Mouse (Mus musculus) embryonic fibroblast, embryonic 13.5 days (primary cell): ENCODE data around the gene Synm. TPM values are rescaled to one million over a fixed set of nuclear protein-coding genes. Genes with fewer than 3 reads are reported as not detected.

Source experiments
- H3K27ac ChIP-seq: 2 replicates; pipeline ENCODE4 v1.5.1; 2012; ENCODE audit warnings: low read length, control low read depth, inconsistent platforms; ENCODE audit not compliant: insufficient read depth
- H3K4me1 ChIP-seq: 2 replicates; pipeline ENCODE4 v1.6.1; 2011; ENCODE audit warnings: low read length; ENCODE audit not compliant: control insufficient read depth, insufficient read depth
- H3K4me3 ChIP-seq: 2 replicates; pipeline ENCODE4 v1.5.1; 2011; ENCODE audit warnings: mild to moderate bottlenecking, control low read depth, low read length; ENCODE audit not compliant: insufficient read depth
- CTCF ChIP-seq: IDR thresholded peaks from 2 replicates; pipeline ENCODE4 v1.5.1; 2011; ENCODE audit warnings: mild to moderate bottlenecking, control low read depth, low read length, moderate library complexity, borderline replicate concordance; ENCODE audit not compliant: insufficient read depth
- POLR2A ChIP-seq: IDR thresholded peaks from 2 replicates; pipeline ENCODE4 v1.6.1; 2011; ENCODE audit warnings: low read depth, mild to moderate bottlenecking, control low read depth, low read length, moderate library complexity
- polyA plus RNA-seq: library from polyadenylated mRNA; stranded (reverse); fragments of >200 nt; gene quantifications from 2 replicates; pipeline ENCODE4 v1.2.4, GENCODE M21; 2011; ENCODE audit warnings: low read depth; ENCODE audit not compliant: missing spikeins, insufficient read length

Gene Synm
- polyA plus RNA-seq, 1 experiment: 4.4 TPM

- TF ChIP-seq POLR2A (no peak), CTCF (no peak)
- Histone ChIP-seq H3K4me3 (no peak overlapping the region), H3K27ac (no peak overlapping the region), H3K4me1 (0 out of 2 replicates have a peak, but pooled peaks cover 3% of the 10 kb centered on the region)
Measured at GRCm38 (mm10) chr7:67787861-67788260, 28.3 kb upstream of the Synm start.

- Histone ChIP-seq H3K4me1 (no peaks in the 10 kb centered on the region; the same call in 1 of the 2 replicates), H3K4me3 (no peak overlapping the region), H3K27ac (no peak overlapping the region)
- TF ChIP-seq CTCF: no peak
Measured at GRCm38 (mm10) chr7:67776636-67777305, 17.2 kb upstream of the Synm start.

GRCm38 (mm10) chr7:67775623-67776022 is 16.1 kb upstream of the Synm start:
- H3K4me3 ChIP-seq: no peak overlapping the region
- H3K27ac ChIP-seq: no peak overlapping the region
- H3K4me1 ChIP-seq: no peaks in the 10 kb centered on the region; the same call in 1 of the 2 replicates
- no peak for TF ChIP-seq CTCF
- TF ChIP-seq POLR2A: no peak

DNA sequence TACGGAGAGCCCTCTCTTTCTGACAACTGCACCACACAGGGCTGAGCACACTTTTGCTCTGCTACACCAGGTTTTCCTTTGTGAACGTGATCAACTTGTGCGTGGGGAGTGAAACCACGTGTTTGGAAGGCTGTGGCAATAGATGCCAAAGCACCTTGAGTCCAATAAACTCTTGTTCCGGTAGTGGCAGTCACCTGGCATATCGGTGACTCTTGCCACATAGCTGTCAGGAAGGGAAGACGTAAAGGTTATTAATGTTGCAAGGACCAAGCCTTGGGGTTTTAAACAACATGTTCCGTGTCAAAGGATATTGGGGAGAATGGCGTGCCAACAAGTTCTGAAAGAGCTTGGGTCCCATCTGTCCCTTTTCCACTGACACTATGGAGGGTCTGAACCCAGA is 12.7 kb upstream of the Synm start:
- TF ChIP-seq CTCF: no peak
- Histone ChIP-seq H3K27ac (no peak overlapping the region), H3K4me1 (no peaks in the 10 kb centered on the region; the same call in 1 of the 2 replicates), H3K4me3 (no peak overlapping the region)

DNA sequence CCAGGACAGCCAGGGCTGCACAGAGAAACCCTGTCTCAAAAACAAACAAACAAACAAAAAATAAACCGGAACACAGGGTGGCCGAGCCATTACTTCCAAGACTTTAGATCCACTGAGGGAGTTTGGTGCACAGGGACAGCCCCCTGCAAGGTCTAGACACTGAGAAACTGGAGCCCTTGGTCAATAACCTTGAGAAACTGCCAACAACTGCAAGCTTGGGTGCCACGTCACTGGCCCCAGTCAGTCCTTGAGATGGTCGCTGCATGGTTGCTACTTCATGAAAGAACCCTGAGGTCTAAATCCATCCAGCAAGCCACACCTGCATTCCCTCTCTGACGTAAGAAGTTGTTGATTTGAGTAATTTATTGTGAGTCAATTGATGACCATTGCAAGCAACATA is 9.9 kb upstream of the Synm start:
- Histone ChIP-seq H3K4me1 (no peaks in the 10 kb centered on the region), H3K27ac (no peak overlapping the region), H3K4me3 (no peak overlapping the region)
- TF ChIP-seq POLR2A (no peak), CTCF (no peak)

DNA sequence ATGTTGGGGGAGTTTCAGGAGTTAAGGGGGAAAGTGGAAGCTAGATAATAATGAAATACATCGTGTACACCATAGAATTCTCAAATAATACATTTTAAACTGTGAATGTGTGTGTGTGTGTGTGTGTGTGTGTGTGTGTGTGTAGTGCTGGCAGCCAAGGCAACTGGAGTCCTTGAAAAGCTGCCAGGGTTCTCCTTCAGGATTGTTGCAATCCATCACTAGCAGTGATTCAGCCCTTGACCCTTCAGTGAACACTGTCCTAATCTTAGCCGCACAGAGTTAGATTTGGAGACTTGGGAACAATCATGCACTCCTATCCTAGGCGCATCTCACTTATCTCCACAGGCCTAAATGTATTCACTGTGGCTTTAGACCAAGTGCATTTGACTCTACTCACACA is 8.6 kb upstream of the Synm start:
- TF ChIP-seq POLR2A: no peak
- Histone ChIP-seq H3K4me1 (no peaks in the 10 kb centered on the region), H3K4me3 (no peak overlapping the region), H3K27ac (no peak overlapping the region)

GRCm38 (mm10) chr7:67763625-67764024 is 4.1 kb upstream of the Synm start:
- H3K27ac ChIP-seq: no peak overlapping the region
- TF ChIP-seq CTCF: no peak
- no peak for TF ChIP-seq POLR2A

GRCm38 (mm10) chr7:67758858-67759628 is 499 bp downstream of the Synm start:
- Histone ChIP-seq H3K4me1 (no peaks in the 10 kb centered on the region), H3K27ac (no peak overlapping the region), H3K4me3 (peak overlapping the region; percentile 37)
- no peak for TF ChIP-seq POLR2A
- TF ChIP-seq CTCF: no peak

More at GRCm38 (mm10) chr7:67763625-67764024, 4.1 kb upstream of the Synm start:
- Histone ChIP-seq H3K4me3 (no peak overlapping the region), H3K4me1 (no peaks in the 10 kb centered on the region)

GRCm38 (mm10) chr7:67758506-67758857 is 1.1 kb downstream of the Synm start:
- H3K4me3 ChIP-seq: peak overlapping the region; percentile 37
- no peak overlapping the region for H3K27ac ChIP-seq
- H3K4me1 ChIP-seq: no peaks in the 10 kb centered on the region
- TF ChIP-seq POLR2A (no peak), CTCF (no peak)

DNA sequence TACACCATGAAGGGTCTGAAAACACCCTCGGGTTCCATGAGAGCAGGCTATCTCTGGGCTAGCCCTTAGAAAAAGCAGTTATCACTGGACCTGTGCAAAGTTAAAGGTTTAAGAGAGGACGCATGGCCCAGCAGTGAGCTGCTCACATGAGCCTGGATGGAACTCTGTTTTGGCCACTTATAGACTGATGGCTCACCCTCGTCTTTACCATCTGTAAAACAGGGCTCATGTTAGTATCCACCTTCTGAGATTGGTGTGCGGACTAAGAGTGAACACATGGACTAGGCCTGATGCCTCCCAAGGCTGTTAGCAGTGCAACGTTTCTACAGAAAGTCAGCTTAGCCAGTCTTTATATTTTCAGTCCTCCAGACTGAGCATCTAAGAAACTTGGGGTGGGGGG is 2.9 kb downstream of the Synm start:
- no peak overlapping the region for H3K27ac ChIP-seq
- no peaks in the 10 kb centered on the region for H3K4me1 ChIP-seq
- H3K4me3 ChIP-seq: no peak overlapping the region
- TF ChIP-seq POLR2A (no peak), CTCF (no peak)

DNA sequence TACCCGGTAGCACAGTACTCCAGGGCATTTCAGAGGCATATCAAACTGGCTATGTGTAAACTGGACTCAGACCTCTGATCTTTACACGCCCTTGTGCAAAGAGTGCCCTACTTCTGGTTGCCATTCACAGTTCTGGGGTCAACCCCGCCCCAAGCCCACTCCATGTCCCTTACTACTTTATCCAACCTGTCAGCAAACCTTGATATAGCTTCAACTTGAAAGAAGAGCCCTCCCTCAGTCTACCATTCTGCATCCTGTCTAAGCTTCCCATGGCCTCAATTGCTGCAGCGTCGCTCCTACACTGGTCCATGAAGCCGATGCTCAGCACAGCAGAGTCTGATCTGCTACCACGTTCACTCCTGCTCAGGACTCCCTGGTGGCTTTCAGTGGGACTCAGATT is 4.2 kb downstream of the Synm start:
- no peaks in the 10 kb centered on the region for H3K4me1 ChIP-seq
- TF ChIP-seq CTCF (no peak), POLR2A (no peak)
- no peak overlapping the region for H3K4me3 ChIP-seq
- H3K27ac ChIP-seq: no peak overlapping the region
